Mouse (Mus musculus) lung, postnatal 0 days (tissue): ENCODE results near the gene Ppm1l.

Experiments
- CTCF ChIP-seq: IDR thresholded peaks from 2 replicates; pipeline ENCODE4 v1.5.1; 2016; ENCODE audit warnings: antibody characterized with exemption, mild to moderate bottlenecking
- EP300 ChIP-seq: IDR thresholded peaks from 2 replicates; pipeline ENCODE4 v1.6.1; 2016; ENCODE audit warnings: antibody characterized with exemption, mild to moderate bottlenecking, control low read depth

DNA sequence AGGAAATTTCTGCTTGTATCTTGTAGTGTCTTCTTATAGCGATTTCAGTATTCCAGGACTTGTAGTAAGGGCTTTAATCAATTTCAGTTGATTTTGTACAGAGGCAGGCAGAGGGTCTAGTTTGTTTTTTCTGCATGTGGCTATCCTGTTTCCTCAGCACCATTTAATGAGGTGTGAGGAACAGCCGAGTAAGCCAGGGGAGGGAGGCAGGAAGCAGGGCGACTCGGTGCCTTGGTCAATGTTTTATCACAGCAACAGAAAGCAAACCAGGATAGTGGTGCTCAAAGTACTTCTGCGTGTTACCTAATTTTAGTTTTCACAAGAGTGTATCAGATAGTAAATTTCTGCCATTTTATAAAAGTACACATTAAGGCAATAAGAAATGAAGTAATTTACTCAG is 13.2 kb downstream of the Ppm1l start:
- TF ChIP-seq CTCF (no peak), EP300 (no peak)
